Mouse (Mus musculus): ENCODE measurements around the gene Fat2. TPM values are rescaled to one million over a fixed set of nuclear protein-coding genes. Genes with fewer than 3 reads are reported as not detected.

The Fat2 gene
- polyA plus RNA-seq (2015; fragmentation: Illumina TruSeq; extraction: RNeasy Lipid Tissue Mini Kit (QIAGEN cat#74804); ENCODE audit: low read depth, low replicate concordance), result 0.07 TPM

DNA sequence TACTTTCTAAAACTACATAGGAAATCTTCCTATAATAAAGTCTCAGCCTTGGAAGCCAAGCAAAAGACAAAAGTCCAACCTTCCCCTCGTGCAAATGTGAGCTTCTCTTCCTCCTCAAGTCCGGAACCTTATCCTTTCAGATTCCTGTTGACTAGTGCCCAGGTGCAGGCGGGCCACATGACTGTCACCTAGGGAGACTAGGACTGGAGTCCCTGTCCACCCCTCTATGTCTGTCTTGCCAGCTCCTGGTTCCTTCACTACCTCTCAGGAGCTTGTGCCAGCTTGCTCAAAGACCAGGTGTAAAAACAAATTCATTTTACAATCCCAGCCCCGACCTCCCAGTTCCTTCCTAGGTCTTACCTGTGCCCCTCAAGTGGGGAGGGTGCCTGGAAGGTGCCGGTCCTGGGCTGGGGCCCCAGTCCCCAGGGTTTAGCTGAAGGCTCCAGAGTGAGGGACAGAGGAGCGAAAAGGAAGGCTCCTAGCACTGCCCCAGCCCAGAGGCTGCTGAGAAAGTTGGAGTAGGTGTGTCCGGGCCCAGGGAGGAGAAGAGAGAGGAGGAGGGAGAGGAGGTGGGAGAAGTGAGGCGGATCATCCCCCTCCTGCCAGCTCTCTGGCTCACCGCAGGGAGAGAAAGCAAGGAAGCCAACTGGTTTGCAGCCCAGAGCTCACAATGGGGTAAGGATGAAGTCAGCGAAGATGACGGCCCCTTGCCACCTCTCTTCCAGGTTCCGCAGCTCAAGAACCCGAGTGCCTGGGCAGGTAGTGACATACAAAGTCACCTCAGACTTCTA is at the start of gene Fat2:
TSS of gene Fat2 (minus strand) at position 464 of the 791 bp plus-strand sequence.

DNA sequence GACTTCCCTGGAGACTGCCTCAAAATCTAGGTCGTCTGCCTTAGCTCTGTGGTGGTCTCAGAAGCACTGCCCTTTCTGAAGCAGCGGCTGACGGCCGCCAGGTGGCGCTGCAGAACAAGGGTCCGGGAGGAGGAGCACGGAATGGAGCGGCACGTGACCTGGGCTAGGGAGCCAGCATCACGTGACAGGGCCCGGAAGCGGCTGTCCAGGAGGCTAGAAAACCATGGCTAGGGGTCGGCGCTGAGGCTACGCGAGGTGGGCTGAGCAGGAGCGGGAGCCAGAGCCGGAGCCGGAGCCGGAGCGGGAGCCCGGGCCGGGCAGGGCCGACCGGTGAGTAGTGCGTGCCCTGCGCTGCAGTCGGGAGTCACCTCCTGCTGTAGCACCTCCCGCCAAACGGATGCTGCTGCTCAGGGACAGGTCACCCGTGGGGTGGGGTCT is 132.2 kb downstream of the Fat2 start, which contains the start of gene Slc36a1:
TSS of gene Slc36a1 (plus strand) at position 192 of the 438 bp plus-strand sequence.

Other genes with a start within 250 kb of the Fat2 start
- 33.9 TPM for gene Gm2a, start 238.4 kb downstream of the Fat2 start, polyA plus RNA-seq (2015; fragmentation: Illumina TruSeq; extraction: RNeasy Lipid Tissue Mini Kit (QIAGEN cat#74804); ENCODE audit: low read depth, low replicate concordance)
- gene Slc36a3, start 184.9 kb downstream of the Fat2 start, polyA plus RNA-seq (2015; fragmentation: Illumina TruSeq; extraction: RNeasy Lipid Tissue Mini Kit (QIAGEN cat#74804); ENCODE audit: low read depth, low replicate concordance), result not detected
- gene Slc36a2, start 151.5 kb downstream of the Fat2 start, polyA plus RNA-seq (2015; fragmentation: Illumina TruSeq; extraction: RNeasy Lipid Tissue Mini Kit (QIAGEN cat#74804); ENCODE audit: low read depth, low replicate concordance), result not detected
- gene Slc36a1, start 132.2 kb downstream of the Fat2 start, polyA plus RNA-seq (2015; fragmentation: Illumina TruSeq; extraction: RNeasy Lipid Tissue Mini Kit (QIAGEN cat#74804); ENCODE audit: low read depth, low replicate concordance), result 33.9 TPM
- 568 TPM for gene Sparc, start 86.6 kb upstream of the Fat2 start, polyA plus RNA-seq (2015; fragmentation: Illumina TruSeq; extraction: RNeasy Lipid Tissue Mini Kit (QIAGEN cat#74804); ENCODE audit: low read depth, low replicate concordance)
- gene Atox1, start 124.7 kb upstream of the Fat2 start, polyA plus RNA-seq (2015; fragmentation: Illumina TruSeq; extraction: RNeasy Lipid Tissue Mini Kit (QIAGEN cat#74804); ENCODE audit: low read depth, low replicate concordance), result 209 TPM
- gene G3bp1, start 133.1 kb upstream of the Fat2 start, polyA plus RNA-seq (2015; fragmentation: Illumina TruSeq; extraction: RNeasy Lipid Tissue Mini Kit (QIAGEN cat#74804); ENCODE audit: low read depth, low replicate concordance), result 27.5 TPM

All from brain, adult 10 weeks (tissue).